In genomic region chr11:55415036-55415704, GRCm38 (mm10) we compare ENCODE assay signal across 8 mouse cellular contexts. TPM values are rescaled to one million over a fixed set of nuclear protein-coding genes. Genes with fewer than 3 reads are reported as not detected.
DNase-seq lines count a peak whose midpoint lies in the region; ATAC-seq and TF ChIP-seq lines count a peak whose summit lies in the region.

No protein-coding gene starts in this region.

- H3K9ac ChIP-seq in lung, embryonic 16.5 days (ENCODE audit: low read length): 0 out of 2 replicates have a peak overlapping the region, but pooled peaks have one; percentile 31
- peak overlapping the region; percentile 48; the same call in 1 of the 2 replicates for H3K9ac ChIP-seq in intestine, embryonic 16.5 days (ENCODE audit: low read depth, low read length)

- TF ChIP-seq POLR2A in small intestine, adult 2 months (IDR thresholded peaks at IDR 0.05; ENCODE audit: low read depth, low read length): no peak

- H3K27me3 ChIP-seq in lung, embryonic 16.5 days (ENCODE audit: control insufficient read depth, insufficient read depth, low read depth, low read length): no peaks in the 10 kb centered on the region
- H3K27me3 ChIP-seq in intestine, embryonic 16.5 days (replicated peaks; ENCODE audit: control insufficient read depth, insufficient read depth, low read length): no peaks in the 10 kb centered on the region
- H3K27me3 ChIP-seq in small intestine, adult 2 months (ENCODE audit: control insufficient read depth, insufficient read depth, low read length): no peaks in the 10 kb centered on the region

- no peak for ATAC-seq in lung, embryonic 16.5 days (ENCODE audit: low read depth)
- peak; percentile 49 for ATAC-seq in intestine, embryonic 16.5 days
- ATAC-seq in activated CD4-positive, CD25-positive, alpha-beta regulatory T cell, adult 4 months: no peak

- no peaks in the 10 kb centered on the region for H3K36me3 ChIP-seq in lung, embryonic 16.5 days (ENCODE audit: control insufficient read depth, insufficient read depth, low read length)
- H3K36me3 ChIP-seq in intestine, embryonic 16.5 days (ENCODE audit: control insufficient read depth, insufficient read depth, low read length): no peaks in the 10 kb centered on the region
- H3K36me3 ChIP-seq in small intestine, adult 2 months (ENCODE audit: control insufficient read depth, insufficient read depth, low read length): no peaks in the 10 kb centered on the region

- no peaks in the 10 kb centered on the region for H3K9me3 ChIP-seq in lung, embryonic 16.5 days (ENCODE audit: control insufficient read depth, low read length)
- H3K9me3 ChIP-seq in intestine, embryonic 16.5 days (ENCODE audit: control insufficient read depth, low read length): no peaks in the 10 kb centered on the region

- WGBS in lung, embryonic 16.5 days: 34% methylated on average over 9 of the region's 9 CpGs
- WGBS in intestine, embryonic 16.5 days: 29% methylated on average over 9 of the region's 9 CpGs
- WGBS in small intestine, adult 2 months: 20% methylated on average over 9 of the region's 9 CpGs

- peak overlapping the region; percentile 67 for H3K27ac ChIP-seq in lung, embryonic 16.5 days (ENCODE audit: low read length)
- H3K27ac ChIP-seq in brown adipose tissue, adult 24 weeks (replicated peaks; ENCODE audit: low read depth, low read length): peak overlapping the region; percentile 99
- H3K27ac ChIP-seq in intestine, embryonic 16.5 days (ENCODE audit: low read length): peak overlapping the region; percentile 34
- peak overlapping the region; percentile 27 for H3K27ac ChIP-seq in small intestine, adult 2 months (ENCODE audit: insufficient read depth, low read depth, low read length)

- H3K4me3 ChIP-seq in lung, embryonic 16.5 days (ENCODE audit: low read length): peak overlapping the region; percentile 16
- peak overlapping the region; percentile 98 for H3K4me3 ChIP-seq in brown adipose tissue, adult 24 weeks (ENCODE audit: insufficient read depth, low read depth, low read length)
- H3K4me3 ChIP-seq in intestine, embryonic 16.5 days (ENCODE audit: low read length): peak overlapping the region; percentile 7
- H3K4me3 ChIP-seq in small intestine, adult 2 months (ENCODE audit: low read depth, low read length): no peak overlapping the region

- no peak for TF ChIP-seq CTCF in small intestine, adult 2 months (IDR thresholded peaks at IDR 0.05; ENCODE audit: extremely low read depth, insufficient read length, insufficient replicate concordance, low read depth, low read length)

- peak overlapping the region; percentile 38 for H3K4me2 ChIP-seq in lung, embryonic 16.5 days (ENCODE audit: low read depth, low read length)
- H3K4me2 ChIP-seq in intestine, embryonic 16.5 days (ENCODE audit: low read depth, low read length): peak overlapping the region; percentile 44

- peaks cover 62% of the 10 kb centered on the region for H3K4me1 ChIP-seq in lung, embryonic 16.5 days (replicated peaks; ENCODE audit: control insufficient read depth, insufficient read depth, low read length)
- peaks cover 43% of the 10 kb centered on the region for H3K4me1 ChIP-seq in brown adipose tissue, adult 24 weeks (ENCODE audit: control insufficient read depth, insufficient read depth, insufficient read length, low read length)
- H3K4me1 ChIP-seq in intestine, embryonic 16.5 days (ENCODE audit: control insufficient read depth, insufficient read depth, low read length): peaks cover 28% of the 10 kb centered on the region
- H3K4me1 ChIP-seq in small intestine, adult 2 months (ENCODE audit: control insufficient read depth, insufficient read depth, insufficient read length, low read length): peaks cover 3% of the 10 kb centered on the region; the same call in 1 of the 2 replicates

- DNase-seq in lung, postnatal 4 days: no peak
- DNase-seq in layer of hippocampus, postnatal 10 days (ENCODE audit: low spot score in 2 of 2): no peak
- DNase-seq in embryo, embryonic 11 days: no peak

RNA-seq across cellular contexts. Expression of gene Sparc, which starts 7.8 kb away (rescaled TPM):
- 2,256 and 2,274 TPM in 2 replicates for polyA plus RNA-seq in lung, embryonic 16.5 days (2015; fragmentation: Nextera tagmentation; extraction: Ambion mirVana)
- 730 and 804 TPM in 2 replicates for polyA plus RNA-seq in brown adipose tissue, adult 24 weeks (2012; ENCODE audit: insufficient read depth, insufficient read length, missing spikeins)
- polyA plus RNA-seq in intestine, embryonic 16.5 days (2015; fragmentation: Nextera tagmentation; extraction: Ambion mirVana): 1,500 and 1,563 TPM in 2 replicates
- polyA plus RNA-seq in small intestine, adult 2 months (2012; rRNA removed): 278 and 350 TPM in 2 replicates
- total RNA-seq in layer of hippocampus, postnatal 10 days (2021): 100 to 1,000 TPM; 378 to 402 TPM
- not detected for polyA plus RNA-seq in activated CD4-positive, CD25-positive, alpha-beta regulatory T cell, adult 4 months (2017; shearing (Covaris generic))

RNA-seq across cellular contexts. Expression of gene Atox1, which starts 45.9 kb away (rescaled TPM):
- 581 and 600 TPM in 2 replicates for polyA plus RNA-seq in lung, embryonic 16.5 days (2015; fragmentation: Nextera tagmentation; extraction: Ambion mirVana)
- polyA plus RNA-seq in brown adipose tissue, adult 24 weeks (2012; ENCODE audit: insufficient read depth, insufficient read length, missing spikeins): 386 and 509 TPM in 2 replicates
- polyA plus RNA-seq in intestine, embryonic 16.5 days (2015; fragmentation: Nextera tagmentation; extraction: Ambion mirVana): 408 and 413 TPM in 2 replicates
- polyA plus RNA-seq in small intestine, adult 2 months (2012; rRNA removed): 318 and 485 TPM in 2 replicates
- total RNA-seq in layer of hippocampus, postnatal 10 days (2021): 100 to 1,000 TPM; 139 to 143 TPM
- 100 to 1,000 TPM; 224 to 229 TPM for polyA plus RNA-seq in activated CD4-positive, CD25-positive, alpha-beta regulatory T cell, adult 4 months (2017; shearing (Covaris generic))

RNA-seq across cellular contexts. Expression of gene G3bp1, which starts 54.3 kb away (rescaled TPM):
- polyA plus RNA-seq in lung, embryonic 16.5 days (2015; fragmentation: Nextera tagmentation; extraction: Ambion mirVana): 141 and 152 TPM in 2 replicates
- 17.0 and 19.4 TPM in 2 replicates for polyA plus RNA-seq in brown adipose tissue, adult 24 weeks (2012; ENCODE audit: insufficient read depth, insufficient read length, missing spikeins)
- 137 and 153 TPM in 2 replicates for polyA plus RNA-seq in intestine, embryonic 16.5 days (2015; fragmentation: Nextera tagmentation; extraction: Ambion mirVana)
- polyA plus RNA-seq in small intestine, adult 2 months (2012; rRNA removed): 5.9 and 10.4 TPM in 2 replicates
- 10 to 100 TPM; 43.8 to 44.0 TPM for total RNA-seq in layer of hippocampus, postnatal 10 days (2021)
- 10 to 100 TPM; 62.4 to 65.3 TPM for polyA plus RNA-seq in activated CD4-positive, CD25-positive, alpha-beta regulatory T cell, adult 4 months (2017; shearing (Covaris generic))

Comparison
In these comparisons a context has a peak if more than half of its experiments do, and no peak if none do; other contexts are left out.
1. H3K27ac ChIP-seq: peak in every context shown above with its lines; median percentile 99 in brown adipose tissue, adult 24 weeks; 67 in lung, embryonic 16.5 days; 34 in intestine, embryonic 16.5 days; 27 in small intestine, adult 2 months.
2. RNA of gene Sparc, which starts 7.8 kb away (polyA plus RNA-seq): 2,256 to 2,274 TPM in lung, embryonic 16.5 days, 1,500 to 1,563 TPM in intestine, embryonic 16.5 days, 730 to 804 TPM in brown adipose tissue, adult 24 weeks and 278 to 350 TPM in small intestine, adult 2 months; not detected in activated CD4-positive, CD25-positive, alpha-beta regulatory T cell, adult 4 months; every median in the first group is over 100 times any median in the second.